Mouse (Mus musculus): ENCODE measurements at regions not wholly inside any gene's neighbourhood (a gene's known extent, or its start where the extent isn't known, plus 50 kb on each side); places are given as distances from the start of the nearest gene placed in this dataset.

GRCm38 (mm10) chr10:24380478-24381273 lies 157.4 kb downstream of the Moxd1 start:
- Histone ChIP-seq H3K79me3 (ENCODE audit: low read depth) (no peaks in the 10 kb centered on the region), H3K27me3 (ENCODE audit: control insufficient read depth, insufficient read depth, insufficient read length) (no peaks in the 10 kb centered on the region), H3K79me2 (ENCODE audit: control insufficient read depth, insufficient read depth) (no peaks in the 10 kb centered on the region), H3ac (ENCODE audit: control insufficient read depth, insufficient read length, low read depth) (no peak overlapping the region), H3K4me3 (ENCODE audit: insufficient read depth, poor library complexity, severe bottlenecking) (no peak overlapping the region), H3K36me3 (ENCODE audit: control insufficient read depth, insufficient read depth) (no peaks in the 10 kb centered on the region)
- TF ChIP-seq MYOG (IDR thresholded peaks at IDR 0.05; ENCODE audit: control insufficient read depth, extremely low read depth, insufficient read length), result no peak
- TF ChIP-seq MAX (IDR thresholded peaks at IDR 0.05), result no peak
- TF ChIP-seq CTCF (IDR thresholded peaks at IDR 0.05; ENCODE audit: control insufficient read depth, insufficient read depth, insufficient read length), result no peak
- TF ChIP-seq MYOD1 (IDR thresholded peaks at IDR 0.05; ENCODE audit: control insufficient read depth, insufficient read length, low read depth), result no peak
- TF ChIP-seq USF1 (IDR thresholded peaks at IDR 0.05; ENCODE audit: low read depth), result no peak
- TF ChIP-seq CEBPB (IDR thresholded peaks at IDR 0.05; ENCODE audit: low read depth), result no peak
- no peak for TF ChIP-seq FOSL1 (IDR thresholded peaks at IDR 0.05; ENCODE audit: insufficient read depth, low read length, poor library complexity, severe bottlenecking)

GRCm38 (mm10) chr10:24381917-24382316 lies 158.6 kb downstream of the Moxd1 start:
- no peaks in the 10 kb centered on the region for H3K36me3 ChIP-seq (ENCODE audit: control insufficient read depth, insufficient read depth)
- no peaks in the 10 kb centered on the region for H3K27me3 ChIP-seq (ENCODE audit: control insufficient read depth, insufficient read depth, insufficient read length)
- H3K4me3 ChIP-seq (ENCODE audit: insufficient read depth, poor library complexity, severe bottlenecking), result no peak overlapping the region
- no peaks in the 10 kb centered on the region for H3K79me3 ChIP-seq (ENCODE audit: low read depth)
- H3ac ChIP-seq (ENCODE audit: control insufficient read depth, insufficient read length, low read depth), result no peak overlapping the region
- no peaks in the 10 kb centered on the region for H3K79me2 ChIP-seq (ENCODE audit: control insufficient read depth, insufficient read depth)
- TF ChIP-seq MAX (IDR thresholded peaks at IDR 0.05), result no peak
- no peak for TF ChIP-seq CEBPB (IDR thresholded peaks at IDR 0.05; ENCODE audit: low read depth)
- no peak for TF ChIP-seq FOSL1 (IDR thresholded peaks at IDR 0.05; ENCODE audit: insufficient read depth, low read length, poor library complexity, severe bottlenecking)
- TF ChIP-seq MYOG (IDR thresholded peaks at IDR 0.05; ENCODE audit: control insufficient read depth, extremely low read depth, insufficient read length), result no peak
- no peak for TF ChIP-seq USF1 (IDR thresholded peaks at IDR 0.05; ENCODE audit: low read depth)
- TF ChIP-seq CTCF (IDR thresholded peaks at IDR 0.05; ENCODE audit: control insufficient read depth, insufficient read depth, insufficient read length), result no peak
- TF ChIP-seq MYOD1 (IDR thresholded peaks at IDR 0.05; ENCODE audit: control insufficient read depth, insufficient read length, low read depth), result no peak

- Histone ChIP-seq H3K27me3 (ENCODE audit: control insufficient read depth, insufficient read depth, insufficient read length) (no peaks in the 10 kb centered on the region), H3K79me2 (ENCODE audit: control insufficient read depth, insufficient read depth) (no peaks in the 10 kb centered on the region), H3K79me3 (ENCODE audit: low read depth) (no peaks in the 10 kb centered on the region), H3K4me3 (ENCODE audit: insufficient read depth, poor library complexity, severe bottlenecking) (no peak overlapping the region), H3ac (ENCODE audit: control insufficient read depth, insufficient read length, low read depth) (no peak overlapping the region), H3K36me3 (ENCODE audit: control insufficient read depth, insufficient read depth) (no peaks in the 10 kb centered on the region)
- TF ChIP-seq CTCF (IDR thresholded peaks at IDR 0.05; ENCODE audit: control insufficient read depth, insufficient read depth, insufficient read length) (no peak), MYOG (IDR thresholded peaks at IDR 0.05; ENCODE audit: control insufficient read depth, extremely low read depth, insufficient read length) (no peak), MYOD1 (IDR thresholded peaks at IDR 0.05; ENCODE audit: control insufficient read depth, insufficient read length, low read depth) (no peak), USF1 (IDR thresholded peaks at IDR 0.05; ENCODE audit: low read depth) (no peak), MAX (IDR thresholded peaks at IDR 0.05) (no peak)
Measured at GRCm38 (mm10) chr10:24384061-24384460, 160.7 kb downstream of the Moxd1 start.

GRCm38 (mm10) chr10:24388229-24388628 lies 164.9 kb downstream of the Moxd1 start:
- no peak for TF ChIP-seq MAX (IDR thresholded peaks at IDR 0.05)
- TF ChIP-seq USF1 (IDR thresholded peaks at IDR 0.05; ENCODE audit: low read depth), result no peak
- TF ChIP-seq MYOG (IDR thresholded peaks at IDR 0.05; ENCODE audit: control insufficient read depth, extremely low read depth, insufficient read length), result no peak
- TF ChIP-seq CEBPB (IDR thresholded peaks at IDR 0.05; ENCODE audit: low read depth), result peak; percentile 4
- TF ChIP-seq FOSL1 (IDR thresholded peaks at IDR 0.05; ENCODE audit: insufficient read depth, low read length, poor library complexity, severe bottlenecking), result no peak
- no peak for TF ChIP-seq CTCF (IDR thresholded peaks at IDR 0.05; ENCODE audit: control insufficient read depth, insufficient read depth, insufficient read length)
- TF ChIP-seq MYOD1 (IDR thresholded peaks at IDR 0.05; ENCODE audit: control insufficient read depth, insufficient read length, low read depth), result peak; percentile 63
- H3K79me3 ChIP-seq (ENCODE audit: low read depth), result no peaks in the 10 kb centered on the region
- no peaks in the 10 kb centered on the region for H3K27me3 ChIP-seq (ENCODE audit: control insufficient read depth, insufficient read depth, insufficient read length)
- no peaks in the 10 kb centered on the region for H3K36me3 ChIP-seq (ENCODE audit: control insufficient read depth, insufficient read depth)
- no peak overlapping the region for H3ac ChIP-seq (ENCODE audit: control insufficient read depth, insufficient read length, low read depth)
- no peak overlapping the region for H3K4me3 ChIP-seq (ENCODE audit: insufficient read depth, poor library complexity, severe bottlenecking)
- no peaks in the 10 kb centered on the region for H3K79me2 ChIP-seq (ENCODE audit: control insufficient read depth, insufficient read depth)

GRCm38 (mm10) chr10:24391039-24391438 lies 167.7 kb downstream of the Moxd1 start:
- TF ChIP-seq USF1 (IDR thresholded peaks at IDR 0.05; ENCODE audit: low read depth) (no peak), MAX (IDR thresholded peaks at IDR 0.05) (no peak), MYOD1 (IDR thresholded peaks at IDR 0.05; ENCODE audit: control insufficient read depth, insufficient read length, low read depth) (no peak), CEBPB (IDR thresholded peaks at IDR 0.05; ENCODE audit: low read depth) (no peak), CTCF (IDR thresholded peaks at IDR 0.05; ENCODE audit: control insufficient read depth, insufficient read depth, insufficient read length) (no peak), MYOG (IDR thresholded peaks at IDR 0.05; ENCODE audit: control insufficient read depth, extremely low read depth, insufficient read length) (no peak), FOSL1 (IDR thresholded peaks at IDR 0.05; ENCODE audit: insufficient read depth, low read length, poor library complexity, severe bottlenecking) (no peak)
- H3ac ChIP-seq (ENCODE audit: control insufficient read depth, insufficient read length, low read depth), result no peak overlapping the region
- H3K79me2 ChIP-seq (ENCODE audit: control insufficient read depth, insufficient read depth), result no peaks in the 10 kb centered on the region

More at GRCm38 (mm10) chr10:24391039-24391438, 167.7 kb downstream of the Moxd1 start:
- Histone ChIP-seq H3K27me3 (ENCODE audit: control insufficient read depth, insufficient read depth, insufficient read length) (no peaks in the 10 kb centered on the region), H3K36me3 (ENCODE audit: control insufficient read depth, insufficient read depth) (no peaks in the 10 kb centered on the region), H3K4me3 (ENCODE audit: insufficient read depth, poor library complexity, severe bottlenecking) (no peak overlapping the region), H3K79me3 (ENCODE audit: low read depth) (no peaks in the 10 kb centered on the region)
